Mouse (Mus musculus) neutrophil, adult 5-6 weeks (primary cell): ENCODE measurements around the gene Disp2. TPM values are rescaled to one million over a fixed set of nuclear protein-coding genes. Genes with fewer than 3 reads are reported as not detected.

ENCODE experiments used
- ATAC-seq: fragments of 151-379, 151-347 bp; 2 replicates; pipeline ENCODE4 v1.8.0; 2017; ENCODE audit warnings: mild to moderate bottlenecking, moderate TSS enrichment; ENCODE audit not compliant: insufficient number of reproducible peaks, poor library complexity, low FRiP score, severe bottlenecking; ENCODE audit errors: extremely low read depth
- total RNA-seq: library from RNA; stranded (forward); fragments of 200-1000 nt; gene quantifications from 2 replicates; pipeline ENCODE4 v1.2.3, GENCODE M21; 2017

Disp2 gene
- total RNA-seq, 1 experiment from 2014 or later: not detected

- ATAC-seq: no peak
These were observed 454 bp upstream of the Disp2 start for GRCm38 (mm10) chr2:118779065-118779464.

DNA sequence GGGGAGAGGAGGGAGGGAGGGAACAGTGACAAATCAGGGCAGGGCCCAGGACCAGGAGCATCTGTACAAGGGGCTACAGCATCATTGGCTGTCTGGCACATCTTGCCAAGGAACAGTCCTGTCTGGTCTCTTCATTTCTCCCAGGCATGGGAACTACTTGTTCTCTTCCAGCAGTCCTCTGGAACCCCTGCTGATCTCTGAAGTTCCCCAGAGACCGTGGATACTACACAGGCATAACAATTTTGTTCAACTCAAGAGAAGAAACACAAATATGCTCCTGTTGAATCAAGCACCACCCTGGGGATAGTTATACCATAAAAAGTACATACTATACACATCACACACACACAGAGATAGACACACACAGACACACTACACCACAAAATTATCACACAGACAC, 1.6 kb downstream of the Disp2 start:
- no peak for ATAC-seq

DNA sequence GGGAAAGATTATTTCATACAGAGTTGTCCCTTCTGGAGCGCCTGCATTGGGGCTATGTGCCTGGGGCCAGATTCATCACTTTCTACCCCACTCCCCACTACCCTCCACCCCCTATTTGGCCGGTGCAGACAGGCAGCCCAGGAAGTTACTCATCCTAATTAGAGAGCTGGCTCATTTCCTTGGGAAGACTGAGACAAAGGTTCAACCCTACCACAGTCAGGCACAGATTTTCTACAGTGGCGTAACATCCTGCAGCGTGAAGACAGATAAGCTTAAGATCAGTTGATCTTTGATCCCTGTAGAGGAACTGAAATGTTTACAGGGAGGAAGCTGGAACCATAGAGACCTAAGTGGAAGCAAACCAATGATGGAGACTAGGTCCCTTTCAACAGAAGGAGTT, 2.8 kb downstream of the Disp2 start:
- ATAC-seq: no peak

GRCm38 (mm10) chr2:118783093-118783492, 3.6 kb downstream of the Disp2 start:
- ATAC-seq: no peak

DNA sequence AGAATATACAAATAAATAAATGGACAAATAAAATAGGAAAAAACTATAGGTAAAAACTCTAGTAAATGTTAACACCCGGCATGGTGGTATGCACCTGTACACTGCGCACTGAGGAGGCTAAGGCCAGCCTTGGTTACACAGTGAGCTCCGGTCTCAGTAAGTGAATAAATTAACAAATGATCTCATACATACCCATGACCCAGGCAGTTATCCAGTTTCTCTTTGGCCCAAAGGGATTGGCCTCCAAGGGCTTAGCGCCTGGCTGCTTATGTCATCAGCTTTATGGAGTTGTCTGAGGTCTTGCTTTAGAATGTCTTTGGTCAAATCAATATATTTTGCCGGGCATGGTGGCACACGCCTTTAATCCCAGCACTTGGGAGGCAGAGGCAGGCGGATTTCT, 4.1 kb downstream of the Disp2 start:
- ATAC-seq: no peak

DNA sequence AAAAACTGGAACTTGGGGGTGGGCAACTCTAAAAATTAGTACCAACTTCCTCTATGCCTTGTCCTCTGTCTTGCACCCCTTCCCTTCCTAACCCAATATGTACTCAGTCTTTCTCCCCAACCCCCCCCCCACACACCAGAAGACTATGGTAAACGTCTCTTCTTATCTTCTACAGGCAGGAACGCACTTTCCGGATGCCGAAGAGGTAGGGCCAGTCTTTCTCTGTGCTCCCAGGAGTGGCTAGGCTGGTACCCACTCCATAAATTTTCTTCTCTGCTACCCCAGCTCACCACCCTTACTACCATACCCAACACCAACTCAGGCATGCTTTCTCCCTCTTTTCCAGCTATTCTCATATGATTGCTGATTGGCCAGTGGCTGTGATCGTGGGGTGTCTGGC, 7.0 kb downstream of the Disp2 start:
- ATAC-seq: no peak

DNA sequence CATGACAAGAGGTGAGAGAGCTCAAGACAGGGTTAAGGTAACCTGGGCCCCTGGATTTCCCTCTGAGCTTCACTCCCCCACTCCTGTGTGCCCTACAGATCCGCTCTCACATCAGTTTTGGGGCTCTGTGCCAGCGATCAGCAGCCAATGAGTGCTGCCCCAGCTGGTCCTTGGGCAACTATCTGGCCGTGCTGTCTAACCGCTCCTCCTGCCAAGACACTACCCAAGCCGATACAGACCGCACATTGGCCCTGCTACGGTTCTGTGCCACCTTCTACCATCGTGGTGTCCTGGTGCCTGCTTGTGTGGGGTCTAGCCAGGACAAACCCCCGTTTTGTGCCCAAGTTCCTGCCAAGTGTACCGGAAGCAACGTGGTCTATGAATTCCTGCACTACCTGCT, 10.0 kb downstream of the Disp2 start:
- ATAC-seq: no peak

GRCm38 (mm10) chr2:118790221-118790550, 10.7 kb downstream of the Disp2 start:
- ATAC-seq: no peak

DNA sequence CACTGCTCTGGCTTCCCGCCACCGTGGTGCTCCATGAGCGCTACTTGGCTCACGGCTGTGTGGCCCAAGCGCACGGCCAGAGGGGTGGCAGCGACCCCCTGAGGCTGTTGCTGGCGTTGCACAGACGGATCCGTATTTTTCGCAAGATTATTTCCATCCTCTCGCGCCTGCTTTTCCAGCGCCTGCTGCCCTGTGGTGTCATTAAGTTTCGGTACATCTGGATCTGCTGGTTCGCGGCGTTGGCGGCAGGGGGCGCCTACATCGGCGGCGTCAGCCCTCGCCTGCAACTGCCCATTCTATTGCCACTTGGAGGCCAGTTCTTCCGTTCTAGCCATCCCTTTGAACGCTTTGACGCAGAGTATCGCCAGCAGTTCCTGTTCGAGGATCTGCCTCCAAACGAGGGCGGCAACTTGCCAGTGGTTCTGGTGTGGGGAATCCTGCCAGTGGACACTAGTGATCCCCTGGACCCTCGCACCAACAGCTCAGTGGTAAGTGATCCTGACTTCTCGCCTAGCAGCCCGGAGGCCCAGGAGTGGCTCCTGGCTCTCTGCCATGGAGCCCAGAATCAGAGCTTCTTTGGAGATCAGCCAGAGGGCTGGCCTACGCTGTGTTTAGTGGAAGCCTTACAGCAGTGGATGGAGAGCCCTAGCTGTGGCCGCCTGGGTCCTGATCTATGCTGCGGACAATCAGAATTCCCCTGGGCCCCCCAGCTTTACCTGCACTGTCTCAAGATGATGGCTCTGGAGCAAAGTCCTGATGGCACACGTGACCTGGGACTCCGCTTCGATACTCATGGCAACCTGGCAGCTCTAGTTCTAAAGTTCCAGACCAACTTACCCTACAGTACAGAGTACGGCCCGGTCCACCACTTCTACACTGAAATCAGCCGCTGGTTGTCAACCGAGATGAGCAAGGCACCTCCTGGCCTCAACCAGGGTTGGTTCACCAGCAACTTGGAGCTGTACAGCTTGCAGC, 11.3 kb downstream of the Disp2 start:
- no peak for ATAC-seq

GRCm38 (mm10) chr2:118791591-118792258, 12.2 kb downstream of the Disp2 start:
- ATAC-seq: no peak

- ATAC-seq: no peak
These were observed 12.7 kb downstream of the Disp2 start for GRCm38 (mm10) chr2:118792259-118792613.

DNA sequence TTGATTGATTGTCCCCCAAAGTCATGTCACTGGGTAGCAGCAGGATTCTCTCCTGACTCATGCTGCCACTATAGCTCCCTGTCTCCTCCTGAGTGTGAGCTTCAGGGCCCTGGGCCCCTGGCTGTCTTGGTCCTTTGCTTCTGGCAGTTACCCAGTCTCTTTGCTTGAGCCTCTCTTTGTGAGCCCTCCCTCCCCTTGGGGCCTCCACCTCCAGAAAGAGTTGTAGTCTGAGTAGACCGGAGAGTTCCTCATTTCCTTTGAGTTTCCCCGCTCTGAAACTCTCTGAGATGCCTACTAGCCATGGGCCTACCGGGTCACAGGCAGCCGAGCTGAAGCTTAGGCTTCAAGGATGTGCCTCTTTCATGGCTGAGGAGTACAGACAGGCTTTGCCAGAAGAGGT, 14.1 kb downstream of the Disp2 start:
- no peak for ATAC-seq

GRCm38 (mm10) chr2:118802542-118803118, 23.1 kb downstream of the Disp2 start:
- no peak for ATAC-seq

- ATAC-seq: peak; percentile 44; the same call in 1 of the 2 replicates
These were observed 25.0 kb downstream of the Disp2 start for GRCm38 (mm10) chr2:118804474-118804873.

DNA sequence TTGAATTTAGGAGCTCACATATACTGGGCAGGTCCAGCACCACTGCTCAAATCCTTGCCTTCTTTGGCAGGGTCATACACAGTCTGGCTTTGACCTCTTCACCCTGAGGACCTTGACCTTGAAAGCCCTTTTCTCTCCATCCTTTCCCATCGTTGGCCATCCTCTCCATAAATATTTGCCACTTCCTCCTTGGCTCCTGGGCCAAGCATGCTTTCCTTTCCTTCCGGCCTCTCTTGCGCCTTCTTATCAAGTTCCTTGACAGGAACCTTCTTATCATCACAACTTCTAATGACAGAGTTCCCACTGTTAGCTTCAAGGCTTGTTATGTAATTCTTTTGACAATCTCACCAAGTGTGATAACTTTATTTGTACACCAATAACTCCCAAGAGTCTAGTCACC, 25.6 kb downstream of the Disp2 start:
- no peak for ATAC-seq

DNA sequence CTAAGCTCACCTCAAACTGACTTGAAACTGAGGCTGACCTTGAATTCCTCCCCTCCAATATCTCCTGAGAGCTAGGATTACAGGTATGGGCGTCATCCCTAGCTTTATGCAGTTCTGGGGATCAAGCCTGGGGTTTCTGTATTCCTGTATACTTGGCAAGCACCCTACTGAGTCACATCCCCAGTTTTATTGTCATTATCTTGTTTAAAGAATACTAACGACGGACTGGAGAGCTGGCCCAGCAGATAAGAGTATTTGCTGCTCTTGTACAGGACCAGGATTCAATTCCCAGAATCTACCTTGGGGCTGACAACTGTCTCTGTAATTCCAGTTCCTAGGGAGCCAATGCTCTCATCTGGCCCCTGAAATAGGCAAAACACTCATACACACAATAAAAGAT, 26.2 kb downstream of the Disp2 start:
- no peak for ATAC-seq

GRCm38 (mm10) chr2:118806860-118807259, 27.3 kb downstream of the Disp2 start:
- no peak for ATAC-seq

DNA sequence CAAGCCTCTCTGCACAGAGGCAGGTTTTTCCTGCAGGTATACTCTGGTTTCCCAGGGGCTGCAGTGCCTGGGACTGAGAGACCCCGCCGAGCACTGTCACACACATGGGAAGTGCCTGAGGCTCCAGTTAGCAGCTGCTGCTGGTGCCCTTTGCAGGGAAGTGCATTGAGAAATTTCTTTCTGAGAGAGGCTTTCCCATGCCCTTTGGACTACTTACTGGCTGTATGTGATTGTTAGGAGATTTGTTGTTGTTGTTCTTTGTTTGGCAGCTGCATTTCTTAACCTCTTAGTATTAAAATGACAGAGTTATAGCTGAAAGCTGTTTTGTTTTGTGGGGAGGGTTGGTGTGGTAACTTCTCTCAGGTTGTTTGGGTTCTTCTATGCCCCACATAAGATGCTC, 31.3 kb downstream of the Disp2 start:
- no peak for ATAC-seq

- ATAC-seq: no peak
These were observed 33.2 kb downstream of the Disp2 start for GRCm38 (mm10) chr2:118812724-118813123.
